Mouse (Mus musculus): ENCODE data around the gene Sh3bp5. TPM values are rescaled to one million over a fixed set of nuclear protein-coding genes. Genes with fewer than 3 reads are reported as not detected.

Gene Sh3bp5
- total RNA-seq, 1 experiment: 4.6 TPM

- TF ChIP-seq HCFC1 (IDR thresholded peaks at IDR 0.05; ENCODE audit: borderline replicate concordance, insufficient read depth, low read length) (no peak), ZNF384 (IDR thresholded peaks at IDR 0.05; ENCODE audit: low read depth, low read length) (no peak), CHD2 (IDR thresholded peaks at IDR 0.05; ENCODE audit: low read depth, low read length) (no peak), ZC3H11A (IDR thresholded peaks at IDR 0.05; ENCODE audit: borderline replicate concordance, low read depth, low read length) (no peak), MAFK (IDR thresholded peaks at IDR 0.05; ENCODE audit: insufficient read depth, low read depth, low read length) (no peak)
- H3K27ac ChIP-seq (ENCODE audit: insufficient read depth, low read depth, low read length, poor library complexity, severe bottlenecking): no peak overlapping the region
- H3K36me3 ChIP-seq (ENCODE audit: control insufficient read depth, insufficient read depth, low read length, poor library complexity, severe bottlenecking): no peaks in the 10 kb centered on the region
- H3K9ac ChIP-seq (ENCODE audit: insufficient read depth, low read depth, low read length, poor library complexity, severe bottlenecking): no peak overlapping the region
- no peak for DNase-seq (ENCODE audit: low read depth, low spot score)
- in situ Hi-C loops (cut with MboI; ENCODE audit: low sequenced_read_pairs in 2 of 2, unreplicated experiment in 2 of 2): no loop called here
- no peak overlapping the region for H3K4me3 ChIP-seq (ENCODE audit: insufficient read depth in 1 of 2, low read depth in 1 of 2, low read length in 2 of 2, poor library complexity in 1 of 2, severe bottlenecking in 1 of 2)
- H3K4me1 ChIP-seq (ENCODE audit: control insufficient read depth in 2 of 2, insufficient read depth in 2 of 2, low read length in 2 of 2, poor library complexity in 1 of 2): peaks cover 0 to 5% of the 10 kb centered on the region in 2 experiments; a peak in 2 of 4 replicates
- no peaks in the 10 kb centered on the region for H3K9me3 ChIP-seq (ENCODE audit: control insufficient read depth, insufficient read depth, low read depth, low read length)
These were observed 19.5 kb downstream of the Sh3bp5 start for GRCm38 (mm10) chr14:31416411-31416810.

- DNase-seq (ENCODE audit: low read depth, low spot score): no peak
- H3K27ac ChIP-seq (ENCODE audit: insufficient read depth, low read depth, low read length, poor library complexity, severe bottlenecking): no peak overlapping the region
- H3K9ac ChIP-seq (ENCODE audit: insufficient read depth, low read depth, low read length, poor library complexity, severe bottlenecking): no peak overlapping the region
- no peak for TF ChIP-seq MAFK (IDR thresholded peaks at IDR 0.05; ENCODE audit: insufficient read depth, low read depth, low read length)
- TF ChIP-seq CHD2 (IDR thresholded peaks at IDR 0.05; ENCODE audit: low read depth, low read length): no peak
- TF ChIP-seq ZC3H11A (IDR thresholded peaks at IDR 0.05; ENCODE audit: borderline replicate concordance, low read depth, low read length): no peak
- TF ChIP-seq HCFC1 (IDR thresholded peaks at IDR 0.05; ENCODE audit: borderline replicate concordance, insufficient read depth, low read length): no peak
- TF ChIP-seq ZNF384 (IDR thresholded peaks at IDR 0.05; ENCODE audit: low read depth, low read length): no peak
- no peak overlapping the region for H3K4me3 ChIP-seq (ENCODE audit: insufficient read depth in 1 of 2, low read depth in 1 of 2, low read length in 2 of 2, poor library complexity in 1 of 2, severe bottlenecking in 1 of 2)
- H3K4me1 ChIP-seq (ENCODE audit: control insufficient read depth in 2 of 2, insufficient read depth in 2 of 2, low read length in 2 of 2, poor library complexity in 1 of 2): peaks cover 0 to 5% of the 10 kb centered on the region in 2 experiments; a peak in 2 of 4 replicates
- no peaks in the 10 kb centered on the region for H3K9me3 ChIP-seq (ENCODE audit: control insufficient read depth, insufficient read depth, low read depth, low read length)
- in situ Hi-C loops (cut with MboI; ENCODE audit: low sequenced_read_pairs in 2 of 2, unreplicated experiment in 2 of 2): no loop called here
- no peaks in the 10 kb centered on the region for H3K36me3 ChIP-seq (ENCODE audit: control insufficient read depth, insufficient read depth, low read length, poor library complexity, severe bottlenecking)
These were observed 20.9 kb downstream of the Sh3bp5 start for GRCm38 (mm10) chr14:31414967-31415376.

GRCm38 (mm10) chr14:31414235-31414966 lies 21.5 kb downstream of the Sh3bp5 start:
- in situ Hi-C loops (cut with MboI; ENCODE audit: low sequenced_read_pairs in 2 of 2, unreplicated experiment in 2 of 2): no loop called here
- H3K4me1 ChIP-seq (ENCODE audit: control insufficient read depth in 2 of 2, insufficient read depth in 2 of 2, low read length in 2 of 2, poor library complexity in 1 of 2): peaks cover 0 to 5% of the 10 kb centered on the region in 2 experiments; a peak in 2 of 4 replicates
- H3K27ac ChIP-seq (ENCODE audit: insufficient read depth, low read depth, low read length, poor library complexity, severe bottlenecking): no peak overlapping the region
- H3K9ac ChIP-seq (ENCODE audit: insufficient read depth, low read depth, low read length, poor library complexity, severe bottlenecking): no peak overlapping the region
- no peaks in the 10 kb centered on the region for H3K36me3 ChIP-seq (ENCODE audit: control insufficient read depth, insufficient read depth, low read length, poor library complexity, severe bottlenecking)
- H3K4me3 ChIP-seq (ENCODE audit: insufficient read depth in 1 of 2, low read depth in 1 of 2, low read length in 2 of 2, poor library complexity in 1 of 2, severe bottlenecking in 1 of 2): no peak overlapping the region
- DNase-seq (ENCODE audit: low read depth, low spot score): no peak
- no peaks in the 10 kb centered on the region for H3K9me3 ChIP-seq (ENCODE audit: control insufficient read depth, insufficient read depth, low read depth, low read length)
- TF ChIP-seq ZC3H11A (IDR thresholded peaks at IDR 0.05; ENCODE audit: borderline replicate concordance, low read depth, low read length) (no peak), CHD2 (IDR thresholded peaks at IDR 0.05; ENCODE audit: low read depth, low read length) (no peak), ZNF384 (IDR thresholded peaks at IDR 0.05; ENCODE audit: low read depth, low read length) (no peak), HCFC1 (IDR thresholded peaks at IDR 0.05; ENCODE audit: borderline replicate concordance, insufficient read depth, low read length) (no peak), MAFK (IDR thresholded peaks at IDR 0.05; ENCODE audit: insufficient read depth, low read depth, low read length) (no peak)

- H3K9ac ChIP-seq (ENCODE audit: insufficient read depth, low read depth, low read length, poor library complexity, severe bottlenecking): no peak overlapping the region
- no peaks in the 10 kb centered on the region for H3K36me3 ChIP-seq (ENCODE audit: control insufficient read depth, insufficient read depth, low read length, poor library complexity, severe bottlenecking)
- DNase-seq (ENCODE audit: low read depth, low spot score): no peak
- TF ChIP-seq ZC3H11A (IDR thresholded peaks at IDR 0.05; ENCODE audit: borderline replicate concordance, low read depth, low read length) (no peak), HCFC1 (IDR thresholded peaks at IDR 0.05; ENCODE audit: borderline replicate concordance, insufficient read depth, low read length) (no peak), MAFK (IDR thresholded peaks at IDR 0.05; ENCODE audit: insufficient read depth, low read depth, low read length) (no peak), ZNF384 (IDR thresholded peaks at IDR 0.05; ENCODE audit: low read depth, low read length) (no peak), CHD2 (IDR thresholded peaks at IDR 0.05; ENCODE audit: low read depth, low read length) (no peak)
- H3K4me3 ChIP-seq (ENCODE audit: insufficient read depth in 1 of 2, low read depth in 1 of 2, low read length in 2 of 2, poor library complexity in 1 of 2, severe bottlenecking in 1 of 2): no peak overlapping the region
- H3K27ac ChIP-seq (ENCODE audit: insufficient read depth, low read depth, low read length, poor library complexity, severe bottlenecking): no peak overlapping the region
- H3K9me3 ChIP-seq (ENCODE audit: control insufficient read depth, insufficient read depth, low read depth, low read length): no peaks in the 10 kb centered on the region
- peaks cover 0 to 5% of the 10 kb centered on the region in 2 experiments; a peak in 2 of 4 replicates for H3K4me1 ChIP-seq (ENCODE audit: control insufficient read depth in 2 of 2, insufficient read depth in 2 of 2, low read length in 2 of 2, poor library complexity in 1 of 2)
- in situ Hi-C loops (cut with MboI; ENCODE audit: low sequenced_read_pairs in 2 of 2, unreplicated experiment in 2 of 2): no loop called here
These were observed 22.3 kb downstream of the Sh3bp5 start for GRCm38 (mm10) chr14:31413475-31414086.

Measured in ES-E14 (cell line).